Comparison of ENCODE assay signal across 25 mouse cellular contexts in genomic region chr10:82770713-82771112, GRCm38 (mm10). TPM values are rescaled to one million over a fixed set of nuclear protein-coding genes. Genes with fewer than 3 reads are reported as not detected.
DNase-seq lines count a peak whose midpoint lies in the region; ATAC-seq and TF ChIP-seq lines count a peak whose summit lies in the region.
"Had no signal": no experiment of that assay in that cellular context is flagged by ENCODE, and none has a peak within 500 bp of the region (broad histone marks: within the 10 kb centered on the region; RNA-seq: fewer than 3 reads in every experiment).

No protein-coding gene starts in this region.

- peak; percentile 63; the same call in 1 of the 2 replicates for ATAC-seq in common myeloid progenitor, adult 5-6 weeks (replicated peaks; ENCODE audit: low read depth, poor library complexity, severe bottlenecking)
- peak; percentile 37; the same call in 1 of the 2 replicates for ATAC-seq in megakaryocyte progenitor cell, adult 5-6 weeks (replicated peaks; ENCODE audit: poor library complexity)
- no peak for ATAC-seq in lung, postnatal 0 days
- ATAC-seq: activated CD4-positive, CD25-positive, alpha-beta regulatory T cell, adult 4 months; CD4-positive, CD25-positive, alpha-beta regulatory T cell, adult 4 months; forebrain, embryonic 13.5 days; forebrain, embryonic 15.5 days; forebrain, postnatal 0 days; Patski had no signal

- no peak overlapping the region for H3K27ac ChIP-seq in lung, postnatal 0 days (ENCODE audit: low read length)
- H3K27ac ChIP-seq: embryonic facial prominence, embryonic 10.5 days; embryonic facial prominence, embryonic 12.5 days; forebrain, embryonic 13.5 days; forebrain, embryonic 15.5 days had no signal

- no peak overlapping the region for H3K9ac ChIP-seq in lung, postnatal 0 days (replicated peaks; ENCODE audit: low read depth)
- H3K9ac ChIP-seq: embryonic facial prominence, embryonic 12.5 days; forebrain, embryonic 13.5 days; forebrain, embryonic 15.5 days; forebrain, postnatal 0 days had no signal

- peaks cover 3% of the 10 kb centered on the region; the same call in 1 of the 2 replicates for H3K36me3 ChIP-seq in E14TG2a.4 (ENCODE audit: insufficient read depth, low read length)
- H3K36me3 ChIP-seq in lung, postnatal 0 days (ENCODE audit: insufficient read depth, low read length): no peaks in the 10 kb centered on the region
- H3K36me3 ChIP-seq: embryonic facial prominence, embryonic 10.5 days; embryonic facial prominence, embryonic 12.5 days; forebrain, embryonic 15.5 days; G1E had no signal

- H3K27me3 ChIP-seq in E14TG2a.4 (ENCODE audit: insufficient read depth, low read length): no peaks in the 10 kb centered on the region
- no peaks in the 10 kb centered on the region for H3K27me3 ChIP-seq in lung, postnatal 0 days (replicated peaks; ENCODE audit: insufficient read depth, low read length)
- H3K27me3 ChIP-seq: CH12.LX; embryonic facial prominence, embryonic 12.5 days; forebrain, embryonic 13.5 days; forebrain, embryonic 15.5 days; Patski had no signal

- H3K9me3 ChIP-seq in E14TG2a.4 (ENCODE audit: low read length): no peaks in the 10 kb centered on the region
- H3K9me3 ChIP-seq in lung, postnatal 0 days (ENCODE audit: low read length): no peaks in the 10 kb centered on the region
- H3K9me3 ChIP-seq: embryonic facial prominence, embryonic 10.5 days; embryonic facial prominence, embryonic 12.5 days; forebrain, embryonic 13.5 days; forebrain, embryonic 15.5 days had no signal

- intact Hi-C loops in heart, postnatal 10 days (cut with DNase I): no loop called here

- TF ChIP-seq EP300 in lung, postnatal 0 days (IDR thresholded peaks at IDR 0.05): no peak

- H3K4me2 ChIP-seq in lung, postnatal 0 days (replicated peaks; ENCODE audit: low read depth, low read length): no peak overlapping the region
- H3K4me2 ChIP-seq: embryonic facial prominence, embryonic 12.5 days; forebrain, embryonic 13.5 days; forebrain, embryonic 15.5 days had no signal

- DNase-seq in kidney, postnatal 36 days: no peak
- DNase-seq in heart, postnatal 10 days: no peak
- no peak for DNase-seq in lung, postnatal 0 days (ENCODE audit: low spot score)
- DNase-seq: adrenal gland, adult 8-10 months; adrenal gland, postnatal 25 days; B cell, adult 2 months; cerebellum, adult 11 months; cerebellum, adult 18-20 months; cerebellum, adult 8-10 months; cerebellum, adult 9-11 months; cerebellum, postnatal 14 days; cerebellum, postnatal 36 days; forebrain, postnatal 0 days had no signal

- H3K4me1 ChIP-seq in E14TG2a.4 (replicated peaks; ENCODE audit: low read depth, low read length): peaks cover 72% of the 10 kb centered on the region
- no peaks in the 10 kb centered on the region for H3K4me1 ChIP-seq in lung, postnatal 0 days (ENCODE audit: insufficient read depth, low read depth, low read length)
- H3K4me1 ChIP-seq: embryonic facial prominence, embryonic 12.5 days; forebrain, embryonic 13.5 days; forebrain, embryonic 15.5 days had no signal

- TF ChIP-seq CTCF in E14TG2a.4 (conservative IDR thresholded peaks at IDR 0.05; ENCODE audit: low read length): no peak
- TF ChIP-seq CTCF in lung, postnatal 0 days (IDR thresholded peaks at IDR 0.05): no peak

- WGBS in lung, postnatal 0 days: 81% methylated on average over 2 of the region's 2 CpGs

- 0 out of 2 replicates have a peak overlapping the region, but pooled peaks have one; percentile 1 for H3K4me3 ChIP-seq in E14TG2a.4 (replicated peaks; ENCODE audit: low read length)
- no peak overlapping the region for H3K4me3 ChIP-seq in lung, postnatal 0 days (ENCODE audit: low read depth, low read length)
- H3K4me3 ChIP-seq: embryonic facial prominence, embryonic 10.5 days; embryonic facial prominence, embryonic 12.5 days; forebrain, embryonic 13.5 days; forebrain, embryonic 15.5 days had no signal

RNA-seq across cellular contexts. Expression of gene Nfyb, which starts 6.8 kb away (rescaled TPM):
- 87.5 and 91.5 TPM in 2 replicates for total RNA-seq in common myeloid progenitor, adult 5-6 weeks (2017)
- total RNA-seq in megakaryocyte progenitor cell, adult 5-6 weeks (2015): 36.2 and 41.8 TPM in 2 replicates
- total RNA-seq in megakaryocyte progenitor cell, adult 5-6 weeks (2017): 65.0 and 92.2 TPM in 2 replicates
- 10 to 100 TPM; 18.4 to 19.9 TPM for total RNA-seq in heart, postnatal 10 days (2021)
- polyA plus RNA-seq in lung, postnatal 0 days (2015; fragmentation: Nextera tagmentation; extraction: Ambion mirVana): 21.5 and 28.2 TPM in 2 replicates
